Mouse (Mus musculus) sigmoid colon, adult 10 weeks (tissue): ENCODE data around the gene Snrpa. TPM values are rescaled to one million over a fixed set of nuclear protein-coding genes. Genes with fewer than 3 reads are reported as not detected.

Experiments
- polyA plus RNA-seq: library from polyadenylated mRNA; stranded (reverse); fragments of 350-450 nt; fragmentation: Illumina TruSeq; extraction: RNeasy Lipid Tissue Mini Kit (QIAGEN cat#74804); gene quantifications from one replicate; pipeline ENCODE4 v1.2.3, GENCODE M21; 2014; ENCODE audit warnings: low read depth, low replicate concordance

The Snrpa gene
- 4.7 TPM for polyA plus RNA-seq

GRCm38 (mm10) chr7:27195681-27196611 is at the start of gene Snrpa, which contains the start of gene BC024978:
Gene Snrpa (minus strand): TSS chr7:27196271.
Gene BC024978 (plus strand): TSS chr7:27195781.

GRCm38 (mm10) chr7:27232781-27233281 is 36.8 kb upstream of the Snrpa start, which contains the start of gene Coq8b:
Gene Coq8b (plus strand): TSS chr7:27233023.

GRCm38 (mm10) chr7:27228281-27228821 is 32.3 kb upstream of the Snrpa start, which contains the start of gene Itpkc:
Gene Itpkc (minus strand): TSS chr7:27228661.

GRCm38 (mm10) chr7:27180837-27181695 is 15.0 kb downstream of the Snrpa start, which contains the start of the genes Gm21983 and Mia:
Gene Gm21983 (minus strand): TSS chr7:27181086.
Gene Mia (minus strand): TSS chr7:27181157.

GRCm38 (mm10) chr7:27178324-27179216 is 17.5 kb downstream of the Snrpa start, which contains the start of gene Rab4b:
Gene Rab4b (minus strand): TSS chr7:27178896.

GRCm38 (mm10) chr7:27166614-27167474 is 29.2 kb downstream of the Snrpa start, which contains the start of gene Egln2:
Gene Egln2 (minus strand): TSS chr7:27166802.

GRCm38 (mm10) chr7:27153205-27153764 is 42.8 kb downstream of the Snrpa start, which contains the start of gene Cyp2t4:
Gene Cyp2t4 (plus strand): TSS chr7:27153714.

Other genes starting within 250 kb of the Snrpa start
- gene Cyp2a12, start 167.2 kb downstream of the Snrpa start, polyA plus RNA-seq = 0.25 TPM
- gene Cyp2f2, start 76.4 kb downstream of the Snrpa start, polyA plus RNA-seq = 3.7 TPM
- not detected for gene Cyp2t4, start 42.6 kb downstream of the Snrpa start, polyA plus RNA-seq
- 7.7 TPM for gene Egln2, start 29.5 kb downstream of the Snrpa start, polyA plus RNA-seq
- 5.2 TPM for gene Rab4b, start 17.4 kb downstream of the Snrpa start, polyA plus RNA-seq
- gene Gm21983, start 15.2 kb downstream of the Snrpa start, polyA plus RNA-seq = not detected
- gene Mia, start 15.1 kb downstream of the Snrpa start, polyA plus RNA-seq = not detected
- gene BC024978, start 490 bp downstream of the Snrpa start, polyA plus RNA-seq = 7.2 TPM
- gene Itpkc, start 32.4 kb upstream of the Snrpa start, polyA plus RNA-seq = 2.8 TPM
- 0.54 TPM for gene Coq8b, start 36.8 kb upstream of the Snrpa start, polyA plus RNA-seq
- gene Numbl, start 62.2 kb upstream of the Snrpa start, polyA plus RNA-seq = 0.50 TPM
- gene Ltbp4, start 141.4 kb upstream of the Snrpa start, polyA plus RNA-seq = 2.3 TPM
- gene Shkbp1, start 159.7 kb upstream of the Snrpa start, polyA plus RNA-seq = 2.5 TPM
- not detected for gene Gm20479, start 161.1 kb upstream of the Snrpa start, polyA plus RNA-seq